Mouse (Mus musculus) stomach, adult 2 months (tissue): ENCODE measurements around the gene C330007P06Rik. TPM values are rescaled to one million over a fixed set of nuclear protein-coding genes. Genes with fewer than 3 reads are reported as not detected.

Source experiments
- polyA plus RNA-seq: library from polyadenylated mRNA; depleted of rRNA; stranded (reverse); fragments of >200 nt; gene quantifications from 2 replicates; pipeline ENCODE4 v1.2.3, GENCODE M21; 2012; rRNA removed

The C330007P06Rik gene
- 2.3 and 2.5 TPM in 2 replicates for polyA plus RNA-seq

GRCm38 (mm10) chrX:36873765-36874164 is at the start of gene C330007P06Rik, which contains the start of gene Ube2a:
Gene C330007P06Rik (minus strand): TSS chrX:36874111.
Gene Ube2a (plus strand): TSS chrX:36873900.

GRCm38 (mm10) chrX:36902321-36903114 is 28.6 kb upstream of the C330007P06Rik start, which contains the start of gene Nkrf:
Gene Nkrf (minus strand): TSS chrX:36902899.

GRCm38 (mm10) chrX:36795424-36796162 is 78.3 kb downstream of the C330007P06Rik start, which contains the start of gene Slc25a5:
Gene Slc25a5 (plus strand): TSS chrX:36795651.

Other genes starting within 250 kb of the C330007P06Rik start
- gene Akap17b, start 228.7 kb downstream of the C330007P06Rik start, polyA plus RNA-seq, result 0.03 and 0.09 TPM in 2 replicates
- gene Slc25a43, start 130.5 kb downstream of the C330007P06Rik start, polyA plus RNA-seq, result 0.95 and 1.4 TPM in 2 replicates
- gene Slc25a5, start 78.5 kb downstream of the C330007P06Rik start, polyA plus RNA-seq, result 480 and 549 TPM in 2 replicates
- 16.8 and 31.7 TPM in 2 replicates for gene Ube2a, start 211 bp downstream of the C330007P06Rik start, polyA plus RNA-seq
- 0.02 TPM in 2 replicates for gene Nkrf, start 28.8 kb upstream of the C330007P06Rik start, polyA plus RNA-seq
- gene Sept6, start 117.7 kb upstream of the C330007P06Rik start, polyA plus RNA-seq, result 2.6 and 3.4 TPM in 2 replicates
- 0.19 and 0.40 TPM in 2 replicates for gene Sowahd, start 174.7 kb upstream of the C330007P06Rik start, polyA plus RNA-seq
- 2.9 and 5.2 TPM in 2 replicates for gene Rpl39, start 211.3 kb upstream of the C330007P06Rik start, polyA plus RNA-seq
- 0.08 and 0.23 TPM in 2 replicates for gene Upf3b, start 236.2 kb upstream of the C330007P06Rik start, polyA plus RNA-seq